Mouse (Mus musculus): Measurements from ENCODE around the gene Midn. TPM values are rescaled to one million over a fixed set of nuclear protein-coding genes. Genes with fewer than 3 reads are reported as not detected.

Midn gene
- total RNA-seq, 4 experiments from 2014 or later, result 83.9 to 111 (median 91.0) TPM

DNA sequence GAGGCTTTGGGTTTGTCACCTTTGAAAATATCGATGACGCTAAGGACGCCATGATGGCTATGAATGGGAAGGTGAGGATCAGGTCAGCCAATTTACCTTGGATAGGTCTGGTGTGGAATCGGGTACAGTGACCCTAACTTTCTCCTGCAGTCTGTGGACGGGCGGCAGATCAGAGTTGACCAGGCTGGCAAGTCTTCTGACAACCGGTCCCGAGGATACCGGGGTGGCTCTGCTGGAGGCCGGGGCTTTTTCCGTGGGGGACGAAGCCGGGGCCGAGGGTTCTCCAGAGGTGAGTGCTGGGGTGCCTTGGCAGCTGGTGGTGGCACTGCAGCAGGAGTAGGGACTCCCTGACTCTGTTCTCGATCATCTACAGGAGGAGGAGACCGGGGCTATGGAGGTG lies 22.0 kb downstream of the Midn start:
- no peak for DNase-seq (ENCODE audit: low spot score)

DNA sequence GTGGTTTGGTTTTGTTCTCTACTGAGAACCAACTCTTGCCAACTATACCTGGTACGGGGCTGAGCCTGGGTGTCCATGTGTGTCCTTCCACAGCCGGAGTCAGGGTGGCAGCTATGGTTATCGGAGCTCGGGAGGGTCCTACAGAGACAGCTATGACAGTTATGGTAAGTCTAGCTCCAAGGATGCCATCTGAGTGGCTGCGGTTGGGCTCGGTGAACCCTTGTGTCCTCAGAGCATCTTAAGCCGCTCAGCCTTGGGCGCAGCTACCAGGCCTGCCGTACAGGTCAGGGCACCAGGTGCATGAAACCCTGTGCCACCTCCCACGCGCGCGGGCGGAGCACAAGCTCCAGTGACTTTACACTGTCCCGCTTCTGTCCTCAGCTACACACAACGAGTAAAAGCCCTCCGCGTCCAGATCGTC lies 22.5 kb downstream of the Midn start:
- DNase-seq (ENCODE audit: low spot score), result no peak

DNA sequence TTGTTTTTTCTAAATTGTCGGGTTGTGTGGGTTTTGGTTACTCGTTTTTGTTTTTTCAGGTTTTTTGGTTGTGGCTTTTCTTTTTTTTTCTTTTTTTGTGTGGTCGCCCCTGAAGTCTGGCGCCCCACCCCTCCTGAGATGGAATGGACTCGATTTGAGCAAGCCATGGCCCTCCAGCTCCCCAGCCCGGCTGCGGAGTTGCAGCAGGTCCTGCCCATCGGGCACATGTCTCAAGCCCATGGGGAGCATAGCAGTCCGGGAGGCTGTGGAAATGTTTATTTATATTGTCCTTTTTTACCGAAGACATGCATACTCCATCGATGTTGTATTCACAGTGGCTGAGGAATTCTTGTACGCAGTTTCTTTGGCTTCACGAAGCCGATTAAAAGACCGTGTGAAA lies 23.2 kb downstream of the Midn start:
- no peak for DNase-seq (ENCODE audit: low spot score)

DNA sequence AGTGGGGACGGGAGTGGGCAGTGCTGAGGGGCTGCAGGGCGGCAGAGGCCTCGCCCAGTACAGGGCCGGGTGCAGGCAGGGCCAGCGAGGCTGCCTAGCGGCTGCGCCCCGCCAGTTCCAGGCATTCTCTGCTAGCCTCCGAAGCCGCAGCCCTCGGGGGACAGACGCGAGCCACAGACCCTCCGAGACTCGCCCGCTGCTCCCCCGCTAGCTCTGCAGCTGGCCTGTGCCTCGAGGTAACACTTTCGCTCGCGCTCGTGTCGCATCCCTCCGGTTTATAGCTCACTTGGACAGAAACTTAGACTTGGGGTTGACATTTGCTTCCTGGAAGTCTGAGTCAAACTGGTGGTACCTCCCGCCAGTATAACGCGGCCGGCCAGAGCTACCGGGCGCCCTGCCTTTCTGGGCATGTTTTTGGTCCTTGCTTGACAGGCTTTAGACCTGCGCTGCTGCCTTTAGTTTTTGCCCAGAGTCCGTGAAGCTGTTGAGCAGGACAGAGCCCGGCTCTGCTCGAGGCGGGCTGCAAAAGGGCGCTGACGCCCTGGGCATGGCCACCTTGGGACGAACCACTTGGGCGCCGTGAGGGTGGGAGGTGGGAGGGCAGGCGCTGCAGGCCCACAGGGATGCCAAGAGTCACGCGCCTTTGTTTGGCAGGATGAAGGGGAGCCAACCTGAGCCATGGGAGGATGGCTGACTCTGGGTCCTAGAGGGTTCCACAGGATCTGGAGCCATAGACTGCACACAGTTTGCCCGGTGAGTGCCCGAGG lies 23.9 kb downstream of the Midn start:
- no peak for DNase-seq (ENCODE audit: low spot score)

DNA sequence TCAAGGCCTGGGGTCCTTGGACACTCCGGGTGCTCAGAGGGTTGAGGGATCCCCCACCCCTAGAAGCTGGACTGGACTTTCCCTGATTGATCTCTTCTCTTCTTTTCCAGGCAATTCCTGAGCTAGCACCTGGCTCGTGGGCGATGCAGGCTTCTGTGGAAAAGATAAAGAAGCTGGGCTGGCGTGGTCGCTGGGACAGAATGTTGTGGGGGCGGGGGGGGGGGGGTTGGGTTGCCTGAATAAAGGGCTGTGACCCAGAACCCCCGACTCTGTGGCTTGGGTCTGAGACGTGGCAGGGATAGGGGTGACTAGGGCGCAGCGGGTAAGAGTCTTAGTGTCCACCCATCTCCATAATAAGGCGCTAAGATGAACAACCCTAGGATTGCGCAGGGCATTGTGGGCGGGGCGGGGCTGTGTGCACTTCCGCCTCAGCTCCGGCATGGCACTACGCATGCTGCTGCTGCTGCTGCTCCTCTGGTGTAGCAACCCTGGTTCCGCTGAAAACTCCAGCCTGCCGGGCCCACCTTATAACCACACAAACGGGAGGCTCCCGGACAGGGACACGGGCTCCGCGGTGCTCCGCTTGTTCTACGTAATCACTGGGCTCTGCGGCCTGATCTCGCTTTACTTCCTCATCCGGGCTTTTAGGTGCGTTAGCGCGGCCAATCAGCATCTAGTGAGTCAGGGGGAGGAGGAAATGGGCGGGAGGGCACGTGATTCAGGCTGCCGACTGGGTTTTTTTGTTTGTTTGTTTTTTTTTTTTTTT lies 24.6 kb downstream of the Midn start, which contains the start of gene 1600002K03Rik:
1600002K03Rik (plus strand) TSS at position 418 of the 766 bp plus-strand sequence.
- DNase-seq (ENCODE audit: low spot score), result peak; percentile 93

DNA sequence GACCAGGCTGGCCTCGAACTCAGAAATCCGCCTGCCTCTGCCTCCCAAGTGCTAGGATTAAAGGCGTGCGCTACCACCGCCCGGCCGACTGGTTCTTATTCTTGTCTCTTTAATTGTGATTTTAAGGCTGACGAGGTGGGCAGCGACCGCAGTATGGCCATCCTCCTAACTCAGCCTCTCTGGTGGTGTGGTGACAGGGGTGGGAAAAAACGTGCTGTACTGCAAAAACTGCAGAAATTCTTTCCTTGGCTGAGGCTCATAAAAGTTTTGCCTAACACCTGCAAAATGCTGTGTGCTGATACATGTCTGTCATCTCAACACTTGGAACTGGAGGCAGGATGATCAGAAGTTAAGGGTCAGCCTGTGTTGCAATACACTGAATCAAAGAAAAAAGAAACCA lies 25.3 kb downstream of the Midn start:
- no peak for DNase-seq (ENCODE audit: low spot score)

DNA sequence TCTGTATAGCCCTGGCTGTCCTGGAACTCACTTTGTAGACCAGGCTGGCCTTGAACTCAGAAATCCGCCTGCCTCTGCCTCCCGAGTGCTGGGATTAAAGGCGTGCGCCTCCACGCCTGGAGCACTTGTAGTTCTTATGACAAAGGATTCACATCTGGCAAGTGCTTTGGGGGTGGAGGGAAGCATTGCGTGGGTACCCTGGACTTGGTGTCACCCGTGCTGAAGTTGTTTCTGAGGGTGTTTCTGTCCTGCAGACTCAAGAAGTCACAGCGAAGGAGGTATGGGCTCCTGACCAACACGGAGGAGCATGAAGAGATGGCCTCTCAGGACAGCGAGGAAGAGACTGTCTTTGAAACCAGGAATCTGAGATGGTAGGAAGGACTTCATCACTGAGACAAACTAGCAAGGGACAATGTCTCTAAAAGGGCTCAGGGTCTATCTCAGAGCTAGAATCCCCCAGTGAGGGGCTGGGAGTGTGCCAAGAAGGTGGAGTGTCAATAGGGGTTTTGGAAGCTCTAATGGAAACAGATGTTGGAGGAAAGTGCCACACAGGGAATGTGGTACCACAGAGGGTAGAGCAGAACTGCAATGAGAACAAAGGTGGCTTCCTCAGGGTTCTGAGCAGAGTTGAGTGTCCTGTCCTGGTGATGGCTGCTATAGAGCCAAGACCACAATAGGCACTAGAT lies 26.0 kb downstream of the Midn start:
- no peak for DNase-seq (ENCODE audit: low spot score)

DNA sequence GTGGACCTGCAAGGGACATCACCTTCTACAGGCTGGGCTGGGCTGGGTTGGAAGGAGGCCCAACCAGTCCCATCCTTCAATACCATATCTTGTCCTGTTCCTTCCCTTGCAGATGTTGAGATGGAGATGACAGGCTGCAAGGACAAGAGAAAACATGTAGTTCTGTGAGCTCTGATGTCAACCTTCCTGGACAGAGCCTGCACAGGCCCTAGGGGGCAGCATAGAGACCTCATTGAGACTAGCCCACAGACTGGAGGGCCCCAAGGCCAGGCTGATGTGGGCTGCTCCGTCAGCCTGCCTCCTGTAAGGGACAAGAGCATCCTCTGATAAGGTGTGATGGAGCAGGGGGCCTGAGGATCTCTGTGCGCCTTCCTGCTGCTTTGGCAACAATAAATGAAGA lies 26.6 kb downstream of the Midn start:
- no peak for DNase-seq (ENCODE audit: low spot score)

DNA sequence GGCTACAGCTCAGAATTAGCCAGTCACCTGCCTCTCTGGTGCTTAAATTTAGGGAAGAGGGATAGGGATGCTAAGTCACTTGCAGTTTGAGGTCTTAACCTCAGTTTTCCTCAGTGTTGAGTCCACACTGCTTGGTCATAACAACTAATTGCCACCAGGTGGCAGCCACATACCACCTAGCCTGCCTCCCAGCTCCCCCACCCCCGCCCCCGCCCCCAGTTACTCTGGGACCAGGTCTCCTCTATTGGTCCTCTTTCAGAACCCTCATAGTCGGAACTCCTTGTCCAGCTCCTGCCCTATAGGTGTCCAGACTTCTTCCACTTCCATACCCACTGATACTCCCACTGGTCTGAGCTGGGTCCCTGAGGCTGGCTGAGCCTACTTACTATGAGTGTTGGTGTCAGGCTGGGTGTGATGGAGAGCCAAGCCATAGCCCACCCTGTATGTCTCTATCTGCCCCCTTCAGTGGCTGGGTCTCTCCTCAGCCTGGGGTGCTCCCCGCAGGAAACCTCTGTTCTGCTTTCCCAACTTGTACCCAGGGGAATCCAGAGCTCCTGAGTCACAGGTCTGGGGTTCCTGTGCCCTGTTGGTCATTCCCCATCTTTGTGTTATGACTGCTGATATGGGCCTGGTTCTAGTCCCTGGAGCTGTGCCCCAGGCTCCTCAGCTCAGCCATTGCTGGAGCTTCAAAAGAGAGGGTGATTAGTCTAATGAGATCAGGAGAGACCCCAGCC lies 27.6 kb downstream of the Midn start:
- no peak for DNase-seq (ENCODE audit: low spot score)

DNA sequence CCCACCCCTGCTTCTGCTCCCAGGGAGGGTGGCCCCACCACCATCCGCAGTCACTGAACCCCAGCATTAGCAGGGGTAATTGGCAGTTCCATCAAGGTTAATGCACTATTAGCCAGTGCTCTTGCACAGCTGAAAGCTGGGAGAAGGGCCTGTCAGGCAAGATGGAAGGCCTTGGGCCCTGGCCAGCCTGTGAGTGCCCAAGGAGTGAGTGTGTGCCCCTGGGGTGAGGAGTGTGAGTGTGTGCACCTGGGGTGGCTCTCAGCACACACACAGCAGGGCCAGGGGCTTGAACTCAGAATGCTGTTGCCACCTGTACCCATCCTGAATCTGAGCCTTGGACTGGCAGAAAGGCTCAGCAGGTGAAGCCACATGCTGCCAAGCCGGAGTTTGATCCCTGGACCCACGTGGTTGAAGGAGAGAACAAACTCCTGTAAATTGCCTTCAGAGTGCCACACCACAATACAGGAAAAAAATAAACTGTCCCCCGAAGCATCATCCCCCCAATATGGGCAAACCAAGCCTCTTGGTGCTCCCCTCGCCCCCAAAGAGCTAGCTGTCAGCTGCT lies 28.3 kb downstream of the Midn start:
- DNase-seq (ENCODE audit: low spot score), result no peak

DNA sequence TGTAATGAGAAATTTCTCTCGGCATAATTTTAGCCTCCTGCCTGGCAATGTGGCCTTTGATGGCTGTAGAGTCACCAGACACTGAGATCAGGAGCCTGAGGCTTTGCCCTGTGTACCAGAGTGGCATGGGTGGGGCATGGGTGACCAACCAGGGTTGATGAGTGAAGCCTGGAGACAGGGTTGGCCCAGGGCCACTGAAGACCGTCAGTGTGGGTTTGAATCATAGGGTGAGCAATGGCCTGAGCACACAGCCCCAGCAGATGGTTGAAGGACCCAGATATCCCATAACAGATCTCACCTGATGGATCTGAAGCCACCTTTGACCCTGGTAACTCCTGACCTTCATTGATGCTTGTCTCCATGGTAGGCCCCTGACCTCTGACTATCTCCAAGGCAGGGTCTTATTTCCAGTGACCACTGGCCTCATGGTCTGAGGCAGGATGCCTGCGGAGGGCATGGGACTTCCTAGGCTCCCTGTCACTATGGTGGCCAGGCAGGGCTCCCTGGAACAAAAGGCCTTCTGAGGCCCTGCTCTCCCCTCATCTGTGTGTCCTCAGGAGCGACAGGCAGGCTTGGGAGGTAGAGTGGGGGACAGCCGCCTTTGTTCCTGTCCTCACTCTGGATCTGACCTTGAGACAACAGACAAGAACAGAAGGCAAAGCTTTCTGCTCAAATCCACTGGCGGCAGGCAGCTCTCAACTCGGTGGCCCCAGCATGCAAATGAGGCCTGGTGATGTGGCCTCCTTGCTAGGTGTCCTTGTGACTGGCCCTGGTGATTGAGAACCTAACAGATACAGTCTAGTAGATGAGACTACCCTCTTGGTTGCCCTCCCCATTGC lies 29.6 kb downstream of the Midn start:
- no peak for DNase-seq (ENCODE audit: low spot score)

DNA sequence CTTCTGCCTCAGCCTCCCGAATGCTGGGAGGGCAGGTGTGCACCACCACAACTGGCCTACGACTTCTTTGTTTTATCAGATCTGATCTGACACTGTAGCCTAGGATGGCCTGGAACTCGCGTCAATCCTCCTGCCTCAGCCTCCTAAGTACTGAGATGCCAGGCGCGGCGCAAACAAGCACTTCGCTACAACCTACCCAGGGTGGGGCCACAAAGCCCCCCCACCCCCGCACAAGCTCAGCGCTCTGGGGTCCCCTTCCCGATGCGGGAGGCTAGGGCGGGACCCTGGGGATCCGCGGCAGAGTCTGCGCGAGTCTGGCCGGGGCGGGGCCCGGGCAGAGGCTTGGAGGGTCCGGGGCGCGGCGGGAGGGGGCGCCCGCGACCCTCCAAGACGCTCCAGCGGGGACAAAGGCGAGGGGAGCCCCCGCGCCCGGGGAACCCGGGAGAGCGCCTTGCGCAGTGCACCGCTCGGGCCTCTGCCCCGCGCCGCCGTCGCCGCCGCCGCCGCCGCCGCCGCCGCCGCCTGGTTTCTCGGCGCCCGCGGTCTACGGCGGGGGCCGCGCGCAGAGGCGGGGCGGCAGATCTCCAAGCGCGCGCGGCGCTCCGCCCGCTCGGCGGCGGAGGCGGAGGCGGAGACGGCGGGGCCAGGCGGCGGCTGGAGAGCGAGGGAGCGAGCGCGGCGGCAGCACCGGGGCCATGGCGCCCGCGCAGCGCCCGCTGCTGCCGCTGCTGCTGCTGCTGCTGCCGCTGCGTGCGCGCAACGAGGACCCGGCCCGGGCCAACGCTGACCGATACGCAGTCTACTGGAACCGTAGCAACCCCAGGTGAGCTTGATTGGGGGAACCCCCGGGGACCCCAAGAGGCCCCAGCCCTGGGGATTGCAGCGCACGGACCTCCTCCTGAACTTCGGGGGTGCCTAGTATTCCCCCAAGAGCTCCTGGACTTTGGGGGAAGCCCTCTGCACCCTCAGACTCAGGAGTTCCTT lies 31.3 kb downstream of the Midn start, which contains the start of gene Efna2:
Efna2 (plus strand) TSS at position 415 of the 984 bp plus-strand sequence.
- no peak for DNase-seq (ENCODE audit: low spot score)

DNA sequence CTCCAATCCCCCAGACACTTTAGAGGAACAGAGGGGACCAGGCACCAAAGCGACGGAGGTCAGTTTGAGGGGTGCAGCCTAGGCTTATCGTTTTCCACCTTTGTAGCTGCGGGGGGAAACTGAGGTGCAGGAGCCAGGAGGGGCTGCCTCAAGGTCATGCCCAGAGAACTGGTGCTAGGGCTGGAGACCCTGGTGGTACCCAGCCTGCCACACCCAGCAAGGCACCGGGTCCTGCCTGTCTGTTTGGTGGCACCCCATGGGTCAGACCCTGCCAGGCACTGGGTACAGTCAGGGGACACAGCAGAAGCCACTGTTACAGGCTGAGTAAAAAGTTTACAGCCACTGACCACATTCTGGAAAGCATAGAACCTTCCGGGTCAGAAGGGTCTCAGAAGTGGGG lies 32.2 kb downstream of the Midn start:
- DNase-seq (ENCODE audit: low spot score), result no peak

DNA sequence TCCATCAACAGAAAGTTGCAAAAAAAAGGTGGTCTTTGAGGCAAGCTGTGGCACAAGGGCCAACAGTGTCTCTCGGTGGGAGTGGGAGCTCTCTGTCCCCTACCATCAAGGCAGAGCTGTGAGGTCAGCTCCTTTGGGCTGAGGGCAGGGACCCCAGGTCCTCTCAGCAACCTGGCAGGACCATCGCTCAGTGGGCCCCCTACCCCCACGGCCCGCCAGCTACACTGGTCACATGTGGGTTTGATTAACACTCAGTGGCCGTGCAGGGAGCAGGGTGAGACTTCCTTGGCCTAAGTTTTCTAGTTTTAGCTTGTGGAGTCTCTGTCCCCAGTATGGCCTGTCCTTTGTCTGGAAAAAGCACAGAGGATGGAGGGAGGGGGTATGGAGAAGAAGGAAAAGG lies 32.8 kb downstream of the Midn start:
- DNase-seq (ENCODE audit: low spot score), result no peak

DNA sequence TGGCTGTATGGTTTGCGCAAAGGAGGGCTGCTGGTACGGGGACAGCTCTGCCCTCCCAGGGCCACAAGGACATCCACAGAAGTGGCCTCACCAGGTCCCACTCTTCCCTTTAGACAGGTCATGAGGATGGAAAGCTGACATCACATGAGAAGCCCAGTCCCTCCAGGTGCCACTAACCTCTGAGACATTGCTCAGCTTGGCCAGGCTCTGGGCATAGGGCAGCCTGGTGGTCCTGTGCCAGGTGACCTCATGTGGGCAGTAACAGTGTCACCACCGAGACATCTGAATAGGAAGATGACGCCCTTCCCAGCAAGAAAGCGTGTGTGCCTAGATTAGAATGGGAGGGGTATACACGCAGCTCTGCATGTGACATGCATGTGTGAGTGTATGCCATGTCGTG lies 34.5 kb downstream of the Midn start:
- no peak for DNase-seq (ENCODE audit: low spot score)

DNA sequence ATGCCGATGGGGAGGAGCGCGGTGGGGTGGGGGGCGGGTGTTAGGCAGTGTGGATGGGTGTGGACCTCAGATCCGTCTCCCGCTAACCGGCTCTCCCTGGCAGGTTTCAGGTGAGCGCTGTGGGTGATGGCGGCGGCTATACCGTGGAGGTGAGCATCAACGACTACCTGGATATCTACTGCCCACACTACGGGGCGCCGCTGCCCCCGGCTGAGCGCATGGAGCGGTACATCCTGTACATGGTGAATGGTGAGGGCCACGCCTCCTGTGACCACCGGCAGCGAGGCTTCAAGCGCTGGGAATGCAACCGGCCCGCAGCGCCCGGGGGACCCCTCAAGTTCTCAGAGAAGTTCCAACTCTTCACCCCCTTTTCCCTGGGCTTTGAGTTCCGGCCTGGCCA lies 38.6 kb downstream of the Midn start:
- no peak for DNase-seq (ENCODE audit: low spot score)

DNA sequence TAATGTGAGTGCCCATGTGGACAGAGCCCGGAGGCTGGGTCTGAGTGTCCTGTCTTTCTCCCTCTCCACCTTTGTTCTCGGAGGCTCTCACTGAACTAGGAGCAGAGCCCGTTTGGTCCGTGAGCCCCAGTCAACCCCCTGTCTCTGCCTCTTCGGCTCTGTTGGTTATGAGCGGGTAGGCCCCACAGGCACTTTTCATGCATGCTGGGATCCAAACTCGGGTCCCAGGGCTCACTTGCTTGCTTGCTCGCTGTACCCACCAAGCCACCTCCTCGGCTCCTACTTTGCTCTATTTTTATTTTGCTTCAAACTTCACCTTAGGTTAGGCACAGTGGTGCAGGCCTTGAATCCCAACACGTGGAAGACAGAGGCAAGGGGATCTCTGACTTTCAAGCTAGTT lies 39.7 kb downstream of the Midn start:
- no peak for DNase-seq (ENCODE audit: low spot score)

DNA sequence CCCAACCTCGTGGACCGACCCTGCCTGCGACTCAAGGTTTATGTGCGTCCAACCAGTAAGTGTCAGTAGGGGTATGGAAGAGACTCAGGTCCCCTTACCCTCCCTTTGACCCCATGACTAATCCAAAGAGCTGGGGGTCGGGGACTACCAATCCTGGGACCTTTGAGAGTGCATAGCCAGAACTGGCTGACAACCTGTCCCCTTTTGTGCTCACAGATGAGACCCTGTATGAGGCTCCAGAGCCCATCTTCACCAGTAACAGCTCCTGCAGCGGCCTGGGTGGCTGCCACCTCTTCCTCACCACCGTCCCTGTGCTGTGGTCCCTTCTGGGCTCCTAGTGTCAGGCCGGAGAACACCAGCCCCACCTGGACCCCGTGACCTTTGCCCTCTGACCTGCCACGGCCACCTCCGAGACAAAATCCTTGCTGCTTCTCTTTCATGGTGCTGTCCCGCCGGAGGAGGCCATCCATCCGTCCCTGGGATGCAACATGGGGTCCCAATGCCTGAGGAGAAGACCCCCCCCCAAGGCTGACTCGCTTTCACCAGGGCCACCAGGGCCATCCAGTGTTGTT lies 40.5 kb downstream of the Midn start:
- no peak for DNase-seq (ENCODE audit: low spot score)

DNA sequence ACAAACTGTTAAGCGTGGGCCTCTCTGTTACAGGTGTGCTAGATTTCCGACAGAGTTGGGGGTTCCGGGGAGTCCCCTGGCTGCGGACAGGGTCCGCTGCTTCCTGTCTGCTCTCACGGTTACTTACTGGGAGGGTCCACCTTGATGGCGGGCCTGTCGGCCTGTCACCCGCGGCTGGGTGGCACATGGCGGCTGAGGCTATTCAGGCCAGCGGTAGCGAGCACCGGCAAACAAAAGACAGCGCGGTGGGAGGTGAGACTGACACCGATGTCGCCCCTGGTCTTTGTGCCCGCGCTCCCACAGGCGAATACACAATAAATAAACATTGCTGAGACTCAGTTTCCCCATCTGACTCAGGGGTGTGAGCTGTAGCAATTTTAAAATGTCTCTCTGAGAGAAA lies 41.9 kb downstream of the Midn start:
- no peak for DNase-seq (ENCODE audit: low spot score)

Measured in heart, adult 8-10 months (tissue).